Mouse (Mus musculus): Measurements from ENCODE around the gene Gm20604.

GRCm38 (mm10) chr12:102787927-102788326 lies 29.5 kb upstream of the Gm20604 start:
- no peak for TF ChIP-seq MAFK (IDR thresholded peaks at IDR 0.05; ENCODE audit: insufficient read depth, low read depth, low read length)
- TF ChIP-seq HCFC1 (IDR thresholded peaks at IDR 0.05; ENCODE audit: borderline replicate concordance, insufficient read depth, low read length) = no peak
- no peak for TF ChIP-seq ZNF384 (IDR thresholded peaks at IDR 0.05; ENCODE audit: low read depth, low read length)
- no peak for TF ChIP-seq CHD2 (IDR thresholded peaks at IDR 0.05; ENCODE audit: low read depth, low read length)
